Mouse (Mus musculus) right cerebral cortex, postnatal 4 days (tissue): ENCODE results near the gene Cct7.

Experiments used
- DNase-seq: peaks from one replicate; pipeline ENCODE4 v3.0.0-alpha.2; 2022

Gene Cct7

DNA sequence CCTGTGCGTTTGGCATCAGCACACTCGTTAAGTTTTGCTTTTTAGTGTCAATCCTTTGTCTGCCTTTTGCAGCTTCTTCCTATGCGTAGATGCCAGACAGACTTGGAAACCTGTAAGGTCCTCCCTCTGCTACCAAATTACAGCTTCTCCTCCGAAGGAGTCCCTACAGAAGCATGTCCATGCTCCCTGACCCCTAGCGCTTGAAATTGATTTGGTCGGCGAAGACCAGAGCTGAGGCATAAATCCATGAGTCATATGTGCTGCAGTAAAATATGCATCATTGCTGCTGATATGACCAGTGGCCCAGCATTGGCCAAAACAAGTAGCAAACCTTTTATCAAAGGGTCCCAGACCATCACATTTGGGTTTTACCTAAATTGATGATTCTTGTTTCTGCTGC, 1.5 kb downstream of the Cct7 start:
- DNase-seq: no peak

- DNase-seq: no peak
Measured at GRCm38 (mm10) chr6:85459621-85460020, 8.3 kb downstream of the Cct7 start.

DNA sequence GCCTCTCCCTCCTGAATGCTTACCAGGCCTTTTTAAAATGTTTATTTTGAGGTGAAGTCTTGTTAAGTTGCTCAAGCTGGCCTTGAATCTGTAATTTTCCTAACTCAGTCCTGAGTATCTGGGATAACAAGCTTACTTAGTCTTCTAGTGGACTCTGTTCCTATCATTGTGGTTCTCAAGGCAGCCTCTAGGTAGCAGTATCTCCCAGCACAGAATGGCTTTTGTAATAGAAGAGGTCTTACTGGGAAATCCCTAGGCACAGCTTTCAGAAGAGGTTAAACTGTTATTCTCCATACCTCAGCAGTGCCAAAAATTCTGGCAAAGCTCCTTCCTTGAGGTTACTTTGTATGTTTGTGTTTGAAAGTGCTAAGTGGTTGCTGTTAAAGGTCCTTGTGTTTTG, 14.1 kb downstream of the Cct7 start:
- no peak for DNase-seq

DNA sequence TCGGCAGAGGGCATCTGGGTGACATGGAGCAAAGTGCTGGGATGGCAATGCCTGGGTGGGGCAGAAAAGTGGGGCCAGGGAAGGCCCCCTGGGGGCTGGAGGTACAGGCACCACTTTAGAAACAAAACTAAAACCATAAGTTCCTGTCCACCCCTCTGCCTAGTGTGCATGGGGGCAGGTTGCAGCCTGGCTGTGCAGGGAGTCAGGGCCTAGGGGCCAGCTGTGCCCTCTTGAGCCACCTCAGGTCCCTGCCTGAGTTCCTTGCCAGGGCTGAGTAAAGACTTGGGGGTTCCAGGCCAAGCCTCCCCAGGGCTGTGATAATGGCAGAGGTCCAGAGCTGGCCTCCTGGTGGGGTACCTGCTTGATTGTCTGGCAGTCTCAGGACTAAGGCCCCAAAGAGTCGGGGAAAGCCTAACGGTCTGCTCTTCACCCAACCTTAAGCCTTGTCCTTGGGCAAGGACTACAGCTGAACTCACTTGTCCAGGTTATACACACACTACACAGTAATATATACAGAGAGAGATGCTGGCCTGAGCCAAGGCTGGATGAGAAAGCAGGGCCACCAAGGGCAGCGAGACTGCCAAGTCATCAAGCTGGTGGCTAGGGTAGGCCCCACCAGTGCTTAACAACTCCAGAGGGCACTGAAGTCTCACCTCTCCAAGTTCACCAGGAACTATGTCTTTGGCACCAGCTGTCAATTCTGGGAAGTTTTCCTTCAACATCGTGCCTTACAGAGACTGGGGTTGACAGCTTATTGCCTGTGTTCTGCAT, 18.5 kb downstream of the Cct7 start:
- no peak for DNase-seq

GRCm38 (mm10) chr6:85471962-85472361, 20.6 kb downstream of the Cct7 start:
- no peak for DNase-seq

DNA sequence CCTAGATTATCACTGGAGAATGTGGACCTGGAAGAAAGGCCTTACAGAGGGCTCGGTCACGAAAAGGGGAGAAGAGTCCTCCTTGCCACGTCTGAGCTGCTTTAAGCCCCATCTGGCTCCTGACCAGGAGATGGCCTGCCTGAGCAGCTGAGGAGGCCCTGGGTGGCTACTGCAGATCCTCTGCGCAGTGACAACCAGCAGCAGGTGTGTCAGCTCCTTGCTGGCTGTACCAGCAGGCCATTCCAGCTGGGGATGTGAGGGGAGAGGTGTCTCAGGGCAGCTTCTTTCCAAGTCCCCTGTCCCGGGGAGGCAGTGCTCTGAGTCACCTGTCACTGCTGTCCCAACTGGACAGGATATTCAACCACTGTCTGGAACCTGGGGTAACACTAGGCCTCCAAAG, 21.2 kb downstream of the Cct7 start:
- no peak for DNase-seq

GRCm38 (mm10) chr6:85475581-85475980, 24.3 kb downstream of the Cct7 start:
- DNase-seq: no peak

DNA sequence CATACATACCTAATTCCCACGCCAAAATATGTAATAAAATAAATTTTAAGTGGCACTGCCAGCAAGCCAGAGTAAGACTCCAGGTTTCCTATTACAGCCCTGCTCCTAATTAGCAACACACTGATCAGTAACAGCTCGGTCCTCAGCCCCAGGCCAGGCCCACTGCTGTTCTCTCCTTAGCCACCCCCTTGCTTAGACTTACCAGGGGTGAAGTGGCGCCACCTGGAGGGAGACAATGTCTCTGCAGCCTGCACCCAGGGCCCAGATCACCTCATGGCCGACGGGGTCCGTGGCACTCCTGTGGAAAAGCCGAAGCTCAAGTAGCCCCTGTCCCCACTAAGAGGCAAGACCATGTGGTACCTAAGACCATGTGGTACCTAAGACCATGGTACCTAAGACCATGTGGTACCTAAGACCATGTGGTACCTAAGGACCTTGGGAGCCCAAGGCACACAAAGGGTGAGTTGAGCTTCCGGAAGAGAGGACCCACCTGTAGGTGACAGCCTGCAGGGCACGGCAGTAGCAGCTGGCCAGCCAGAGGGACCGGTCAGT, 26.1 kb downstream of the Cct7 start:
- no peak for DNase-seq

- no peak for DNase-seq
Measured at GRCm38 (mm10) chr6:85478416-85478815, 27.1 kb downstream of the Cct7 start.

- no peak for DNase-seq
Measured at GRCm38 (mm10) chr6:85479979-85480378, 28.7 kb downstream of the Cct7 start.

GRCm38 (mm10) chr6:85480685-85481084, 29.4 kb downstream of the Cct7 start:
- DNase-seq: no peak

DNA sequence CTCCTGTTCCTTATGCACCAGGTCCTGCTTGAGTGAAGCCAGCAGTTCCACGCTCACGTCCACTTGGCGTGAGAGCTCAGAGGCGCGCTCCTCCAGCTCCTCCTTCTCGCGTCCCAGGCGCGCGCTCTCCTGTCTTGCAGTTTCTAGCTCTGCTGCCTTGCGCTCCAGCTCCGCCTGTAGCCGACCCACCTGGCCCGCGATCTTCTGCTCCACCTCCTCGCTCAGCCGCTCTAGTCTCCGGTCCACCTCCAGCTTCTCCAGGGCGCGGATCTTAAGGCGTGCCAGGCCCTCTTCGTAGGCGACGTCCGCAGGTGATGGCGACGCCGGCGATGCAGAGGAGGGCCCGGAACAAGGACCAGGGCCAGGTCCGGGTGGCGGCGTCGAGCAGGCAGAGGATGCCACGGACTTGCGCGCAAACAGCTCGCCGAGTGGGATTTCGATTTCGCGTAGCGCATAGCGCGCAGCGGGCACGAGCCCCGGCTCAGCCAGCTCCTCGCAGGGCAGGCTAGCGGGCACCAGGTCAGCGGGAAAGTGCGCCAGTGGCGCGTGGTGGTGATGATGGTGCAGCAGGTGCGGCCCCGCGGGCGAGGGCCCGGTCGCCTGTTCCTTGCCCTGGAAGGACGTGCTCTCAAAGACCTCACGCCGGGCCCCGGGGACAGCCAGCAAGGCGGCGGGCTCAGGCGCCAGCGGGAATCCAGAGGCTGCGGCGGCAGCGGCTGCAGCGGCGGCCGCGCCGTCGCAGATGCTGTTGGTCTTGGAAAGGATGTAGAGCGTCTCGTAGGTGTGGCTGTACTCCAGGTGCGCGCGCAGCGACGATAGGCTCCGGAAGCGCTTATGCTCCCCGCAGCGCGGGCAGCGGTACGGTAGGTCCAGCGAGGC, 32.8 kb downstream of the Cct7 start:
- DNase-seq: no peak

- DNase-seq: no peak
Measured at GRCm38 (mm10) chr6:85485738-85486137, 34.4 kb downstream of the Cct7 start.

- DNase-seq: no peak
Measured at GRCm38 (mm10) chr6:85488510-85488909, 37.2 kb downstream of the Cct7 start.

DNA sequence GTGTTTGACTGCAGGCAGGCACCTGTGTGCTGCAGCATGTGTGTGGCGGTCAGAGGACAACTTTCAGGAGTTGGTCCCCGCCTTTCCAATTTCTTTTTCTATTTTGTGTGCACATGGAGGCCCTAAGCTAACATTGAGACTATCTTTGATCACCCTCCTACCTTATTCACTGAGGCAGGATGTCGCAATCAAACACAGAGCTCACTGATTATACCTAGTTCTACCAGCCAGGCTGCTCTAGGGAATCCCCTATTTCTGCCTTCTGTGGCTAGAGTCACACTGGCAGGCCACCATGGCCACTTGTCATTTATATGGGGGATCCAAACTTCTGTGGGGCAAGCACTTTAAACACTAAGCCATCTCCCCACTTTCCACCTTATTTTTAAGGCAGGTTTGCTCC, 38.4 kb downstream of the Cct7 start:
- DNase-seq: no peak

GRCm38 (mm10) chr6:85490252-85490651, 38.9 kb downstream of the Cct7 start:
- no peak for DNase-seq

DNA sequence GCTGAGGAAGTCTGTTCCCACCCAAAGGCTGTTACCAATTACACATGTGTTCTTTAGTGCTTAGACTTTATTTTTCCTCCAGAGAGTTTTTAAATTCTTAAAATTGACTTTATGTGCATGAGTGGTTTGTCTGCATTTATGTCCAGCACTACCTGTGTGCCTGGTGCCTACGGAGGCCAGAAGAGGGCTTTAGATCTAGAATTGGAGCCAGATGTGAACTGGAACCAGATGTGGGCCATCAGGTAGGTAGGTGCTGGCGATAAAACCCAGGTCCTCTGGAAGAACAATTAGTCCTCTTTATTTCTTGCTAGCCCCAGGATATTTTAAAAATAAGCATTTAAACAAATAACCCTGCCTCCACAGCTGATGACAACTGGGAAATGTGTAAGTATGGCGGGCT, 40.3 kb downstream of the Cct7 start:
- DNase-seq: no peak

- no peak for DNase-seq
Measured at GRCm38 (mm10) chr6:85496976-85497375, 45.7 kb downstream of the Cct7 start.

DNA sequence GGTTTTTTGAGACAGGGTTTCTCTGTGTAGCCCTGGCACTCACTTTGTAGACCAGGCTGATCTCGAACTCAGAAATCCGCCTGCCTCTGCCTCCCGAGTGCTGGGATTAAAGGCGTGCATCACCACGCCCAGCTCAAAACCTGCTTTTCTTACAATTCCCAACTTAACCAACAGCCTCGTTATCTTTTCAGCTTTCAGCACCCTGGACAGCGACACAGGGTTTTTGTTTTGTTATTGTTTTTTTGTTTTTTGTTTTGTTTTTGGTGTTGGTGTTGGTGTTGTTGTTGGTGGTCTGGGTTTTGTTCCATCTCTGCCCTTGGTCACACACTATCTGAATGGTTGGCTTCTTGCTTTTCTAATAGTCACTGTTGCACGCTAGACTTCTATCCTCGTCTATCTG, 46.8 kb downstream of the Cct7 start:
- no peak for DNase-seq

- DNase-seq: no peak
Measured at GRCm38 (mm10) chr6:85500416-85500815, 49.1 kb downstream of the Cct7 start.

DNA sequence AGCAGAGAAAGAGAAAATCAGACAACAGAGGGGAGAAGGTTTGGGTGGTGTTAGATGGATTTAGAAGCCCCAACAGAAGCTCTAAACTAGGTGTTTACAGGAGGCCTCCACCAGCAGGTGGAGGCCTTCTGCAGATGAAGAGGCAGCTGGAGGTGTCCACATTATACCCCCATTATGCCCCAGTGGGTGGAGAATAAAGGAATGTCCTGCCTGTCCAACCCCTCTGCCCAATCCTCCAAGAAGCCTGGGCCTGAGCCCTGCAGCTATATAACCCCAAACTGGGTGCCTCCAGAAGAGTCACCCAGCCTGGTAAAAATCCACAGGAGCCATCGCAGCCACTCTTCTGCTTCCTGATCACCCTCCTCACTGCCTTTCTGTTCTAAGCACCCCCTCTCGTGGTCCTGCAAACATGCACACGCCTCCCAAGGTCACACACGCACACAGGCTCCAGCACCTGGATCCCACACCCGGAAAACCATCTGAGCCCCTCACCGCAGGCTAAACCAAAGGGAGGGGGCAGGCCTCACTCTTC, 50.3 kb downstream of the Cct7 start:
- no peak for DNase-seq

DNA sequence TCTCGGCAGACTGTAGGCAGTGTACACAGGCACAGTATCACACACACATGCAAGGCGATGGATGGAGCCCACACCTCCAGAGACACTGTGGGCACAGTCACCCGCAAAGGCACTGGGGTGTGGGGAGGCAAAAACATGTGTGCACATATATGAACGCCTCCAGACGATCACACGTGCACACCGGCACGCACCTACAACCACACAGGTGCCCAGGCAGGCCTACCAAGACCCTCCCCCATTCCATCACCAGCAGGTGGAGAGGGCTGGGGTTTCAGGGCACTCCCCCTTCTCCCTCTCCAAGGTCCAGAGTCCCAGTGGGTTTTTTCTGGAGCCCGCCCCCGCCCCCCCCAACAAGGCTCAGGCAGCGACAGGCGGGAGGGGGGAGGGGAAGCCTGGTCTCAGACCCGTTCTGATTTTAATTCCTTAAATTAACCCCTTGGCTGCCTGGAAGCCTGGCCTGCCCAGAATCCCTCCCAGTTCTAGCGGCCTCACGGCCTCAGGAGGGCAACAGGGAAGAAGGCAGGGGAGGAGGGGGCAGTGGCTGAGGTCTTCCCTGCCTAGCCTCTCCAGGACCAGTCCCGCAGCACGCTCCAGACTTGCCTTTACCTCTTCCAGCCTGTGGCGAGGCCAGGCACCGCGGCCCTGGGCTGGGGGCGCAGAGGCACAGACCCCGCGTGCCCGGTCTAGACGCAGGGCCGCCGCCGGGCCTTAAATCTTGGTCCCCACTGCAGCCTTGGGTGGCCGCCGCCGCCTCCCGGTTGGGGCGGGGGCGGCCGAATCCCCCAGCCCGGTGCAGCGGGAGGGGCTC, 51.0 kb downstream of the Cct7 start:
- peak; percentile 52 for DNase-seq

- peak; percentile 76 for DNase-seq
Measured at GRCm38 (mm10) chr6:85502911-85503250, 51.6 kb downstream of the Cct7 start, which contains the start of gene Fbxo41. TSS of gene Fbxo41 (minus strand) at chr6:85502994.
